Mouse (Mus musculus) layer of hippocampus, postnatal 25 days (tissue): ENCODE results near the gene Zfp654. TPM values are rescaled to one million over a fixed set of nuclear protein-coding genes. Genes with fewer than 3 reads are reported as not detected.
"Not testable (repeated sequence)": the region's sequence is repeated elsewhere in the genome, so short reads cannot be mapped to it uniquely, and the experiment has no call there.

Experiments
- DNase-seq, 2 experiments: peaks; one replicate each; pipeline ENCODE4 v3.0.0; 2022; ENCODE audit warnings: mixed read lengths in 2 of 2, low spot score in 1 of 2; ENCODE audit errors: extremely low spot score in 1 of 2
- total RNA-seq, 2 experiments: library from RNA; stranded (reverse); gene quantifications; 2 replicates each; pipeline ENCODE4 v1.2.3; 2021

Gene Zfp654
- total RNA-seq: 10 to 100 TPM; 14.6 to 15.3 TPM

DNA sequence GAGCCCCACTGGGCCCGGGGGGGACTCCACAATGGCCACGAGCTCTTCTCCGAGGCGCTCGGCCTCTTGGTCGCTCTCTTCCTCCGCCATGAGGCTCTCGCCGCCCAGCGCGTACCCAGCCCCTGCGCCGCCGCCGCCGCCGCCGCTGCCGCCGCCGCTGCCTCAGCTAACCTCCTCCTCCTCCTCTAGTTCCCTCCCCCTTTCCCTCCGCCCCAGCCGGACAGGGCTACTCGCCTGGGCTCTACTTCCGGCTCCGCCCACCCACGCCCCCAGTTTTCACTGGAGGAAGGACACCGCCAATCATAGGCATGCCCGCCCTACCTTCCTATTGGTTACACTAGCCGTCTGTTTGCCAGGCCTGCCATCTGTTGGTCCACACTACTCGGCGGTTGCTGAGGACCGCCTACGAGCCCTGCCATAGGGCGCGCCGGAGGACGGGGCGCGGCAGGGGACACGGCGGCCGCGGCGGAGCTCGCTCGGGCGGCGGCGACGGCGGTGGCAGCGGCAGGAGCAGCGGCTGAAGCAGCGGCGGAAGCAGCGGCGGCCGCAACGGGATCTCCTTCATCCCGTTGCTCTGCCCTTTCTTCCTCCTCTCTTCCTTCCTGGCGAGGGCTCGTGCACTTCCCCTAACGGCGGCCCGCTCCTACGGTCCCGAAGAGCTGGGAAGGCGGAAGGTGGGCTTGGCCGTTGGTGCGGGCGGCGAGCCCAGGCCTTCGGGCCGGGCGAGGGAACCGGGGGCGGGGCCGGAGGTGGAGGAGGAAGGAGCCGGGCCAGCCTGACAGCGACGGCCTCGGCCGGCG, at the start of gene Zfp654, which contains the start of gene Cggbp1:
Zfp654 (minus strand) TSS at position 90 of the 800 bp plus-strand sequence.
Cggbp1 (plus strand) TSS at position 434 of the 800 bp plus-strand sequence.
- peak; percentile 96 to 98 for DNase-seq

GRCm38 (mm10) chr16:64899084-64899483, 47.6 kb upstream of the Zfp654 start:
- DNase-seq: no peak

DNA sequence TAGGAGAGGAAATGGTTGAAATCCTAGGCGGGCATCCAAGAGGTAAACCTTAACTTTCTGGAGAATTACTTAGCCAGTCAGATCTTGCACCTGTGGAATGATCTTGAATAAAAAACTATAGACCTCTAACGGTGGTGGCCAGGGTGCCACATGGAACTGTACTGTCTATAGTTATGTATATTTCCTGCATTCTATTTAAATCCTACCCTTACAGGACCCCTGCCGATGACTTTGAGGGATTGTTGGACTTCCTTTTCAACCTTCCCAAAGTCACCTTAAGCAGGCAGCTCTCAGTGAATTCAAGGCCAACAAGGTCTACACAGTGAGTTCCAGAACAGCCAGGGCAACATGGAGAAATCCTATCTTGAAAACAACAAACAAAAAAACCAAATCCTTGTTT, 38.0 kb upstream of the Zfp654 start:
- DNase-seq: no peak

DNA sequence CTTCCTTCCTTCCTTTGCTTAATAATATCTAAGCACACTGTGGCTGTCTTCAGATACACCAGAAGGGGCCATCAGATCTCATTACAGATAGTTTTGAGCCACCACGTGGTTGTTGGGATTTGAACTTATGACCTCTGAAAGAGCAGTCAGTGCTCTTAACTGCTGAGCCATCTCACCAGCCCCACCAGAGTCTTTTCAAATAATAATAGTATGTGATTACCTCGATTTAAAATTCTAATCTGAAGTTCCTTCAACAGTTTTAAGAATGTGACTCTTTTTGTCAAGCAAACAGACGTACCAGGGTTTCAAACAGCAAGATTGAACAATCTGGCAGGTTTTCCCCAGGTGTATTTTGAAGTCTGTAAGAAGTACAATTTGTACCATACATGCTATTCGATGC, 34.1 kb upstream of the Zfp654 start:
- DNase-seq: no peak

- DNase-seq: no peak
Measured at GRCm38 (mm10) chr16:64885142-64885541, 33.7 kb upstream of the Zfp654 start.

DNA sequence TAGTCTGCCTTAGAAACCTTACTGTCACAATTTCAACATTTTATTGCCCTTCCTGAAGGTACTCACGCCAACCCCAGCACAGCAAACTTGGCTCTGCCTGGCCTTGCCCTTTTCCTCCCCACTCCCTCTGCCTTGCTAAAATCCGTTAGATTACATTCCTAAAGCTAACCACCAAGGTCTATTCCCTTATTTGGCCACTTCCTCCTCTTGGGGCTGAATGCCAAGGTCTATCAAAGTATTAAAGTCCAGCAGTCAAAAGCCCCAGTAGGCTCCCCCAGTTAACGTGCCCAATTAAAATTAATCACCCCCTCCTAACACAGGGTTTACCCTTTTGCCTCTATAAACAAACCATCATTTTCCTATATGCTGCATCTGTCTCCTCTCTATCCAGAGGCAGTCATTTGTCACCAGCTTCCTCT, 33.0 kb upstream of the Zfp654 start:
- DNase-seq: no peak

DNA sequence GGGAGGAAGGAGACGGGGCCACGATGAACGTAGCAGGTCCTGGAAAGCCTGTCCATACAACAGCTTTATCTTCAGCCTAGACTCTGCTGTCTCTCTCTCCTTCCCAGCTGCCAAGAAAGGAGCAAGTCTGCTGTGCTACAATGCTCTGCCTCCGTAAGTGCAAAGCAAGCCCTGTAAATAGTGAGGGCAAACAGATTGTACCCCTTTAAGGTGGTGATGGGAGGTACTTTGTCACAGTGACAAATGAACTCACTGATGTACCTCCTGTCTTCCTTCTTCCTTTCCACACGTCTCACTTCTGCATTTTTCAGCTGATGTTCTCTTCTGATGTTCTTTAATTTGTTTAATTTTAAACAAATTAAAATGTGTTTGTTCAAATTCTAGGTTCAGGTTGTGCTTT, 32.4 kb upstream of the Zfp654 start:
- DNase-seq: no peak

DNA sequence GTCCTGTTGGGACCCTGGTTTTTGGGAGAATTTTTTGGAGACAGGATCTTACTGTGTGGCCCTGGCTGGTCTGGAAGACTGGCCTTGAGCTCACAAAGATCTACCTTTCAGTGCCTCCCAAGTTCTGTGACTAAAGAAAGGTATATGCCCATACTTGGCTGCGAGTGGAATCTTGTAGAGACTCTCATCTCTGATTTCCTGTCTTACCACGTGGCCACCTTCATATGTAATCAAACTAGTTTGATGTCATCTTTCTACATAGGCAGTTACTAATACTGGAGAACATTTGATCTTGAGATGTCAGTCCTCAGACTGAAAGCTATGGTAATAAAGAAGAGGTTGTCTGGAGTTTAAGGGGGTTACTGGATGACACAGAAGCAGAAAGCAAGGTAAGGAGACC, 30.0 kb upstream of the Zfp654 start:
- DNase-seq: no peak

DNA sequence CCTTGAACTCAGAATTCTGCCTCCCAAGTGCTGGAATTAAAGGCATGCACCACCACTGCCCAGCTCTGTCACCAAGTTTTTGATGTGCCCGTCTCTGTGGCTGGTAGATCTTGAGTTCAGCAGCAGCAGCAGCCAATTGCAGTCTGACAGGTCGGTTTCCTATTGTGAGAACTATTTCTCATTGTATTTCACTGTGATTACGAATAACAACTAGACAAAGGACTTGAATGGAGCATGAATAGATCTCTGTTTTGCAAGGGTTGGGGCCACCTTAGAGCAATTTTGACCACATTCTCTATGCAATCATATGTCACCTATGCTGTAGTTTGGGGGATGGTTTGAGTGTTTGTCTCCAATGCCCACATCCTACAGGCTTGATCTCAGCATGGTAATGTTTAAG, 29.5 kb upstream of the Zfp654 start:
- DNase-seq: no peak

DNA sequence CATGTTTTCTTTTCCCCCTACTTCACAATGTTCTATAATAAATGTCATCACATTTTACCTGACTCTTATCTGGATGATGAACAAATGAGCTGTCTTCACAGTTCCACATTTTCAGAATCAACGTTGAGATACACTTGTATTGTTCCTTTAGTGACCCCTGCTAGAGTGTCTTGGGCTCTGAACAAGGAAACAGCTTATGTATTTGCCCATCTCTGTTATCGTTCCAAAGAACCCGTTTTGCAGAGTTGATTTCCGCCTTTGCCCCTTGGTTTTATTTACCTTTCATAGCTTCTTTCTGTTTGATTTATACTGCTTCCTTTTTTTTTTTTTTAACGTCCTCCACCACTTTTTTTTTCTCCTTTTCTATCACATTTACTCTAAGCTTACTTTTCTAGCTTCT, 28.3 kb upstream of the Zfp654 start:
- DNase-seq: no peak

DNA sequence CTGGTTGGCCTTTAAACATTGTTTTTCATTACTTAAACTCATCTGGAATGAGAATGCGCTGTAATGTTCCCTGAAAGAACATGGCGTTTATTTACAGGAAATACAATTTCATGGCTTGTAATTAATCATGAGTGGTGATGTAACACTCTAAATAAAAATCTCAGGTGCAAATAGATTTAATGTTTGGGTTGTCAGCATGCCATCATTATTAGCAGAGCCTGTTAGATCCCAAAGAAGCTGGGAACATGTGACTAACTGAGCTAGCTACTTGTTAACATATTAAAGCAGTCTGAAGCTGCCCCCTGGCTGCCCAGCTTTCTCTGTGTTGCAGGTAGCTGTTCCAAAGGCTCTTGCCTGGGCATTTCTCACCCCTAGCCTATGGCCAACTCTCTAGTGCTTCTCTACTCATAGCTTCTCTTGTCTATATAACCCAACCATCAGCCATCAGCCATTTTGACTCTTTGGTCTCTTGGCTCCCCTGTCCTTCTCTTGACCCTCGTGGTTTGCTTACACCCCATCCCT, 27.2 kb upstream of the Zfp654 start:
- DNase-seq: no peak

DNA sequence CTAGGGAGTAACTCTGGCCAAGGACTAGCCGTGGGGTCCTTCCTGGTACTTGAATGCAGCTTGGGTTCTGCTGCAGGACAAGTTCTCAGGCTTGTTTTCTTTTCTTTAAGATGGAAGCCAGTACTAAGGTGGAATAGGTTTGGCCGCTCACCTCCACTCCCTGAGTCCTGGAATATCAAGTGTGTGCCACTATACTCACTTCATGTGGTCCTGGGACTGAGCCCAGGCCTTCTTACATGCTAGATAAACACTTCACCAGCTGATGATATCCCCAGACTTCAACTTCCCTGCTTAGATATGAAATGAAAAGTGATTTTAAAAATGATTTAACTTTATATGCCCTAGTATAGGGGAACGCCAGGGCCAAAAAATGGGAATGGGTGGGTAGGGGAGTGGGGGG, 25.9 kb upstream of the Zfp654 start:
- no peak for DNase-seq

DNA sequence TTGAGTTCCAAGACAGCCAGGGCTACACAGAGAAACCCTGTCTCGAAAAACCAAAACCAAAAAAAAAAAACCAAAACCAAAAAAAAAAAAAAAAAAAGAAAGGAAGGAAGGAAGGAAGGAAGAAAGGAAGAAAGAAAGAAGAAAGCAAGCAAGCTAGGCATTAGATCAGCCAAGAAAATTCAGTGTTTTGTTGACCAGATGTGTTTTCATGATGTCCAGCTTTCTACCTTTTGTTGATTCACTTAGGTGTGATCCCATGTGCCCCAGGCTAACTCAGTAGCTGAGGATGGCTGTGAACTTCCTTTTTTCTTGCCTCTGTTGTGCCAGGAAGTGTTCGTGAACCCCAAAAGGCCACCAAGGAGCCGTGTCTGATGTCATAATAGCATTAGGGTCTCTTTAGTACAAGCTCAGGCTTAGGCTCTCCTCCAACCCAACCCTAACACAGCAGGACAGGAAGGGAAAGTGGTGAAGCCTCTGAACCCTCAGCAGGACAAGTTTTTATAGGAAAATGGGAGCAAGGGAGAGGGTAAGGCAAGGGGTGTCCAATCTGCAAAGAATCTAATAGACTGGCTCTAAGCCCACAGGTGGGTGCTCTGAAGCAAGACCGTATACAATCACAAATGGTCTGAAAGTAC, 25.3 kb upstream of the Zfp654 start:
- no peak for DNase-seq

- no peak for DNase-seq
Measured at GRCm38 (mm10) chr16:64875822-64876221, 24.4 kb upstream of the Zfp654 start.

DNA sequence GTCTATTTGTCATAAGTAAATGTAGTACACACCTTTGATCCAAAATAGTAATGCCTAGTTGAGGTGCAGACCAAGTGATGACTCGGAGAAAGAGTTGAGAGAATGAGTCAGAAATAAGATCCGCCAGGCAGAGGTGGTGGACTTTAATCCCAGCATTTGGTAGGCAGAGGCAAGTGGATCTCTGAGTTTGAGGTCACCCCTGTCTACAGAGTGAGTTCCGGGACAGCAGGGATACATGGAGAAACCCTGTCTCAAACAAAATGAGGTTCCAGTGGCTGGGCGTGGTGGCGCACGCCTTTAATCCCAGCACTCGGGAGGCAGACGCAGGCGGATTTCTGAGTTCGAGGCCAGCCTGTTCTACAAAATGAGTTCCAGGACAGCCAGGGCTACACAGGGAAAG, 23.9 kb upstream of the Zfp654 start:
- DNase-seq: no peak

DNA sequence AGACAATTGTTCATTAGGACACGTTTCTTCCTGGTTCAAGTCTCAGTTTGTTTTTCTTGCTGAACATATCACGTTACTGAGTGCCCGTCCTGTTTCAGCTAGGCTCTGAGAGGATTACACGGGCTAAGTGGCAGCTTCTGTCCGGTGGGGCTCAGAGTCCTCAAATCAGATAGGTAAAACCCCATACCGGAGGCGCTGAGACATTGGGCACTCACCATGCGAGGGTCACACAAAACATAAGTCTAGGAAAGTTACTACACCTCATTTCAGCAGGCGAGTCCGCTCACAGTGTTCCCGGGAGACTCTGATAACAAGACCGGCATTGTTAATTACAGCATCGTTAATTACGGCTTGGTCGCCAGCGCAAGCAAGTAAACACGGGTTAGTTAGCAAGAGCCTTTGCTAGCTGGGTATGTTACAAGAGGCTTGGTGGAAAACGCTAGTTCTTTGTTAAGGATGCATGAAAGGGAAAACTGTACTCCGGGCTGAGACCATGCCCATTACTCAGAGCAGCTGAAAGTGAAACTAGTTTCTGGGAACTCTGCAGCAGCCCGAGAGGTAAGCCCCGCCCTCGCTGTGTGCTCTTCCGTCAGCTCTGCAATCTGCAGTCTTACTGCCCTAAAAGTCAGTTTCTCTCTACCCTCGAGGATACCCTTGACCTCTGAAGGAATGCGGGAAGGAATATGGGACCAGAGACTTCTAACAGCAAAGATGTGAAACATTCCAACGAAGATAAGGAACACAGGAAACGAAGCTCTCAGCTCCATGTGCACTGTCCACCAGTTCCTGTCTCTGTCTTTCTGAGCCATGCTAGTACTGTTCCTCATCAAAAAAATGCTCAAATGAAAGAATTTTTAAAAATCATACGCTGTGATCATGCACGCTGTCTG, 22.2 kb upstream of the Zfp654 start:
- DNase-seq: peak; percentile 19 to 22

- DNase-seq: no peak
Measured at GRCm38 (mm10) chr16:64872841-64873240, 21.4 kb upstream of the Zfp654 start.

- no peak for DNase-seq
Measured at GRCm38 (mm10) chr16:64872296-64872695, 20.8 kb upstream of the Zfp654 start.

GRCm38 (mm10) chr16:64869621-64870020, 18.2 kb upstream of the Zfp654 start:
- DNase-seq: no peak

GRCm38 (mm10) chr16:64868613-64869012, 17.2 kb upstream of the Zfp654 start:
- DNase-seq: no peak

GRCm38 (mm10) chr16:64865841-64866240, 14.4 kb upstream of the Zfp654 start:
- DNase-seq: not testable (repeated sequence)
